Mouse (Mus musculus) heart, postnatal 10 days (tissue): Measurements from ENCODE around the gene Ciz1. TPM values are rescaled to one million over a fixed set of nuclear protein-coding genes. Genes with fewer than 3 reads are reported as not detected.

ENCODE experiments used
- microRNA-seq, 2 experiments: library from miRNA; unstranded; fragments of <30 nt; microRNA quantifications; one replicate each; pipeline ENCODE4 v1.2.0; 2022
- total RNA-seq, 2 experiments: library from RNA; stranded (reverse); gene quantifications; 2 replicates each; pipeline ENCODE4 v1.2.3; 2021

The Ciz1 gene
- total RNA-seq, 2 experiments from 2014 or later, result 37.4 to 39.3 TPM

Small RNAs within 50 kb of the gene (microRNA-seq; reads per million reads assigned to microRNA genes)
- gene Gm23363, result 0 to 0.71 reads per million in 2 experiments
- 72.0 to 125 reads per million in 2 experiments for gene Mir199b

Other genes with a start within 250 kb of the Ciz1 start
- gene Prrc2b, start 201.2 kb upstream of the Ciz1 start, total RNA-seq, result 100 to 1,000 TPM; 118 to 134 TPM
- gene Pomt1, start 115.7 kb upstream of the Ciz1 start, total RNA-seq, result 10 to 100 TPM; 13.9 to 14.5 TPM
- 10 to 100 TPM; 30.9 to 34.9 TPM for gene Uck1, start 92.2 kb upstream of the Ciz1 start, total RNA-seq
- 10 to 100 TPM; 73.7 to 74.8 TPM for gene Golga2, start 64.9 kb upstream of the Ciz1 start, total RNA-seq
- 100 to 1,000 TPM; 163 to 182 TPM for gene Swi5, start 64.3 kb upstream of the Ciz1 start, total RNA-seq
- 10 to 100 TPM; 10.0 to 12.5 TPM for gene Dnm1, start 1.0 kb downstream of the Ciz1 start, total RNA-seq
- gene 1110008P14Rik, start 29.6 kb downstream of the Ciz1 start, total RNA-seq, result 10 to 100 TPM; 52.7 to 57.4 TPM
- 1 to 10 TPM; 4.2 to 7.1 TPM for gene Lcn2, start 35.9 kb downstream of the Ciz1 start, total RNA-seq
- 10 to 100 TPM; 63.4 to 70.0 TPM for gene Ptges2, start 43.6 kb downstream of the Ciz1 start, total RNA-seq
- gene Naif1, start 98.1 kb downstream of the Ciz1 start, total RNA-seq, result 1 to 10 TPM; 3.2 to 4.4 TPM
- gene Slc25a25, start 99.1 kb downstream of the Ciz1 start, total RNA-seq, result 10 to 100 TPM; 10.1 to 13.5 TPM
- gene Fam102a, start 183.0 kb downstream of the Ciz1 start, total RNA-seq, result 10 to 100 TPM in 1 of 2 experiments, 1 to 10 TPM in 1; 9.7 to 13.0 TPM
- gene Dpm2, start 218.5 kb downstream of the Ciz1 start, total RNA-seq, result 10 to 100 TPM; 31.2 to 32.6 TPM
- not detected for gene Pip5kl1, start 222.5 kb downstream of the Ciz1 start, total RNA-seq
- not detected for gene 9430097D07Rik, start 223.4 kb downstream of the Ciz1 start, total RNA-seq
- 10 to 100 TPM; 29.3 to 31.8 TPM for gene St6galnac4, start 234.8 kb downstream of the Ciz1 start, total RNA-seq
- gene St6galnac6, start 247.4 kb downstream of the Ciz1 start, total RNA-seq, result 100 to 1,000 TPM in 1 of 2 experiments, 10 to 100 TPM in 1; 87.9 to 103 TPM